Mouse (Mus musculus): Measurements from ENCODE around the gene Stx7.
"Not testable (repeated sequence)": the region's sequence is repeated elsewhere in the genome, so short reads cannot be mapped to it uniquely, and the experiment has no call there.

- TF ChIP-seq JUN (IDR thresholded peaks at IDR 0.05; ENCODE audit: insufficient read depth, low read depth, low read length); NELFE (IDR thresholded peaks at IDR 0.05; ENCODE audit: low read depth, low read length); POLR2A (IDR thresholded peaks at IDR 0.05; ENCODE audit: low read depth, low read length); USF2 (conservative IDR thresholded peaks at IDR 0.05; ENCODE audit: low read depth, low read length); ZC3H11A (IDR thresholded peaks at IDR 0.05; ENCODE audit: low read depth, low read length); GABPA (IDR thresholded peaks at IDR 0.05; ENCODE audit: insufficient replicate concordance, low read depth, low read length); CTCF (conservative IDR thresholded peaks at IDR 0.05 in 1 of 2, IDR thresholded peaks at IDR 0.05 in 1 of 2; ENCODE audit: low read depth in 2 of 2, low read length in 2 of 2): not testable (repeated sequence)
Measured at GRCm38 (mm10) chr10:24109434-24109833, 39.7 kb upstream of the Stx7 start, which contains the start of gene Taar9.

Data from CH12.LX (cell line).